Mouse (Mus musculus): ENCODE results near the gene Olfr437. TPM values are rescaled to one million over a fixed set of nuclear protein-coding genes. Genes with fewer than 3 reads are reported as not detected.
"Not testable (repeated sequence)": the region's sequence is repeated elsewhere in the genome, so short reads cannot be mapped to it uniquely, and the experiment has no call there.

Gene Olfr437
- polyA plus RNA-seq (2012; rRNA removed) (not detected in 2 replicates), polyA plus RNA-seq (2014; fragmentation: Nextera tagmentation; extraction: Ambion mirVana) (not detected in 2 replicates)

GRCm38 (mm10) chr6:43162982-43163381 is at the start of gene Olfr437:
Gene Olfr437, plus strand, starts transcription at chr6:43163282.
- DNase-seq (ENCODE audit: low read depth in 3 of 3, low spot score in 3 of 3), result no peak
- WGBS (ENCODE audit: insufficient replicate concordance), result 40% methylated on average over 3 of the region's 3 CpGs
- Histone ChIP-seq H3K9ac (replicated peaks) (no peak within 1 kb of the TSS), H3K27ac (no peak within 1 kb of the TSS), H3K9me3 (ENCODE audit: control insufficient read depth, low read length) (no peaks in the 10 kb centered on the region), H3K4me1 (replicated peaks; ENCODE audit: control insufficient read depth in 2 of 2, insufficient read depth in 2 of 2, low read length in 1 of 2) (no peaks in the 10 kb centered on the region), H3K36me3 (replicated peaks; ENCODE audit: control insufficient read depth, insufficient read depth, low read depth) (no peaks in the 10 kb centered on the region), H3K4me2 (ENCODE audit: low read depth) (no peak within 1 kb of the TSS), H3K4me3 (ENCODE audit: insufficient read depth in 1 of 2, low read depth in 2 of 2, low read length in 2 of 2) (no peak within 1 kb of the TSS), H3K27me3 (ENCODE audit: control insufficient read depth, insufficient read depth, low read length) (no peaks in the 10 kb centered on the region)
- TF ChIP-seq CTCF (IDR thresholded peaks at IDR 0.05; ENCODE audit: low read depth) (no peak), EP300 (IDR thresholded peaks at IDR 0.05; ENCODE audit: low read depth) (no peak)
- ATAC-seq (ENCODE audit: insufficient read depth), result no peak

GRCm38 (mm10) chr6:43146267-43146666 is 16.8 kb upstream of the Olfr437 start, which contains the start of gene Olfr237-ps1:
Gene Olfr237-ps1, plus strand, starts transcription at chr6:43146567.
- ATAC-seq (ENCODE audit: insufficient read depth); H3K27me3 ChIP-seq (ENCODE audit: control insufficient read depth, insufficient read depth, low read length); DNase-seq (ENCODE audit: low read depth in 3 of 3, low spot score in 3 of 3); H3K4me2 ChIP-seq (ENCODE audit: low read depth); H3K36me3 ChIP-seq (replicated peaks; ENCODE audit: control insufficient read depth, insufficient read depth, low read depth); H3K27ac ChIP-seq; H3K4me3 ChIP-seq (ENCODE audit: insufficient read depth in 1 of 2, low read depth in 2 of 2, low read length in 2 of 2); H3K9ac ChIP-seq (replicated peaks); H3K4me1 ChIP-seq (replicated peaks; ENCODE audit: control insufficient read depth in 2 of 2, insufficient read depth in 2 of 2, low read length in 1 of 2); H3K9me3 ChIP-seq (ENCODE audit: control insufficient read depth, low read length): not testable (repeated sequence)
- WGBS (ENCODE audit: insufficient replicate concordance), result 42% methylated on average over 2 of the region's 2 CpGs

GRCm38 (mm10) chr6:43159502-43159901 is 3.6 kb upstream of the Olfr437 start:
- ATAC-seq (ENCODE audit: insufficient read depth) (no peak), DNase-seq (ENCODE audit: low read depth in 3 of 3, low spot score in 3 of 3) (no peak)
- Histone ChIP-seq H3K4me1 (replicated peaks; ENCODE audit: control insufficient read depth in 2 of 2, insufficient read depth in 2 of 2, low read length in 1 of 2) (no peaks in the 10 kb centered on the region), H3K4me3 (ENCODE audit: insufficient read depth in 1 of 2, low read depth in 2 of 2, low read length in 2 of 2) (no peak overlapping the region), H3K27me3 (ENCODE audit: control insufficient read depth, insufficient read depth, low read length) (no peaks in the 10 kb centered on the region), H3K9me3 (ENCODE audit: control insufficient read depth, low read length) (no peaks in the 10 kb centered on the region), H3K9ac (replicated peaks) (no peak overlapping the region), H3K4me2 (ENCODE audit: low read depth) (no peak overlapping the region), H3K27ac (no peak overlapping the region), H3K36me3 (replicated peaks; ENCODE audit: control insufficient read depth, insufficient read depth, low read depth) (no peaks in the 10 kb centered on the region)
- 43% methylated on average over 1 of the region's 1 CpGs for WGBS (ENCODE audit: insufficient replicate concordance)
- TF ChIP-seq EP300 (IDR thresholded peaks at IDR 0.05; ENCODE audit: low read depth) (no peak), CTCF (IDR thresholded peaks at IDR 0.05; ENCODE audit: low read depth) (no peak)

GRCm38 (mm10) chr6:43167246-43167645 is 4.2 kb downstream of the Olfr437 start:
- Histone ChIP-seq H3K9ac (replicated peaks) (no peak overlapping the region), H3K27me3 (ENCODE audit: control insufficient read depth, insufficient read depth, low read length) (no peaks in the 10 kb centered on the region), H3K4me1 (replicated peaks; ENCODE audit: control insufficient read depth in 2 of 2, insufficient read depth in 2 of 2, low read length in 1 of 2) (no peaks in the 10 kb centered on the region), H3K36me3 (replicated peaks; ENCODE audit: control insufficient read depth, insufficient read depth, low read depth) (no peaks in the 10 kb centered on the region), H3K4me2 (ENCODE audit: low read depth) (no peak overlapping the region), H3K9me3 (ENCODE audit: control insufficient read depth, low read length) (no peaks in the 10 kb centered on the region), H3K27ac (no peak overlapping the region), H3K4me3 (ENCODE audit: insufficient read depth in 1 of 2, low read depth in 2 of 2, low read length in 2 of 2) (no peak overlapping the region)
- ATAC-seq (ENCODE audit: insufficient read depth) (no peak), DNase-seq (ENCODE audit: low read depth in 3 of 3, low spot score in 3 of 3) (no peak)
- 58% methylated on average over 4 of the region's 4 CpGs for WGBS (ENCODE audit: insufficient replicate concordance)
- TF ChIP-seq EP300 (IDR thresholded peaks at IDR 0.05; ENCODE audit: low read depth) (no peak), CTCF (IDR thresholded peaks at IDR 0.05; ENCODE audit: low read depth) (no peak)

- Histone ChIP-seq H3K4me1 (replicated peaks; ENCODE audit: control insufficient read depth in 2 of 2, insufficient read depth in 2 of 2, low read length in 1 of 2) (no peaks in the 10 kb centered on the region), H3K4me2 (ENCODE audit: low read depth) (no peak within 1 kb of the TSS), H3K36me3 (replicated peaks; ENCODE audit: control insufficient read depth, insufficient read depth, low read depth) (no peaks in the 10 kb centered on the region), H3K27ac (no peak within 1 kb of the TSS), H3K9me3 (ENCODE audit: control insufficient read depth, low read length) (no peaks in the 10 kb centered on the region), H3K4me3 (ENCODE audit: insufficient read depth in 1 of 2, low read depth in 2 of 2, low read length in 2 of 2) (no peak within 1 kb of the TSS), H3K9ac (replicated peaks) (no peak within 1 kb of the TSS), H3K27me3 (ENCODE audit: control insufficient read depth, insufficient read depth, low read length) (no peaks in the 10 kb centered on the region)
- WGBS (ENCODE audit: insufficient replicate concordance), result 48% methylated on average over 4 of the region's 4 CpGs
- ATAC-seq (ENCODE audit: insufficient read depth) (no peak), DNase-seq (ENCODE audit: low read depth in 3 of 3, low spot score in 3 of 3) (no peak)
- TF ChIP-seq CTCF (IDR thresholded peaks at IDR 0.05; ENCODE audit: low read depth), result no peak
- TF ChIP-seq EP300 (IDR thresholded peaks at IDR 0.05; ENCODE audit: low read depth), result no peak
Observed at GRCm38 (mm10) chr6:43171840-43172239, 8.8 kb downstream of the Olfr437 start, which contains the start of gene Olfr13. Gene Olfr13, plus strand, starts transcription at chr6:43172140.

All from liver, embryonic 14.5 days (tissue).